Mouse (Mus musculus): ENCODE results near the gene Nkx2-3.

DNA sequence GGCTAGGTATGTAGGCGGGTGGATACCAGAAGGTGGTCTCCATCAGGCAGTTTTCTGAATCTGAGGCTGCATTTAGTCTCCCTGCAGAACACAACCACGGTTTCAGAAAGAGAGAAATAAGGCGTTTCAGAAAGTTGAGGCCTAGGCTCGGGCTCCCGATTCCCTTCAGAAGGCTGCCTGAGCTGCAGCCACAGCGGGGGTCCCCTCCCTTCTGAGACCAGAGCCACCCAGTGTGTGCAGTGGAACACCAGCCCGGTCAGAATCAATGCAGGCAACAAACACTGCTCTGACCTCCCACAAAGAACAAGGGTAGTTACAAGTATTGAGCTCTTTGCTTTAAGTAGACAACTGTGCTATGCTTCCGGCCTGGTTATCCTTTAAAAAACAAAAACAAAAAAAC lies 1.0 kb upstream of the Nkx2-3 start:
- TF ChIP-seq GATA1 (IDR thresholded peaks at IDR 0.05; ENCODE audit: low read length): no peak
- TF ChIP-seq TAL1 (IDR thresholded peaks at IDR 0.05; ENCODE audit: low read length): no peak

All from erythroblast, embryonic 14.5 days (primary cell).